Mouse (Mus musculus) MEL (cell line): Measurements from ENCODE around the gene S100a6. TPM values are rescaled to one million over a fixed set of nuclear protein-coding genes. Genes with fewer than 3 reads are reported as not detected.
A peak's percentile ranks its signal among the peaks of the same experiment; 100 is the strongest.

Experiments
- DNase-seq: peaks from one replicate; pipeline ENCODE4 v3.0.0; 2011; ENCODE audit warnings: low read depth, low spot score
- H3K27ac ChIP-seq: 2 replicates; pipeline ENCODE4 v1.5.1; 2012; ENCODE audit warnings: low read depth, mild to moderate bottlenecking, control low read depth, low read length, moderate library complexity; ENCODE audit not compliant: control insufficient read depth
- H3K27me3 ChIP-seq, 2 experiments: fragments of 150-350 bp in 1 of 2; sonication (generic) in 1 of 2; 2 replicates each; pipeline ENCODE4 v1.6.1; 2012; ENCODE audit warnings: low read length in 2 of 2, mild to moderate bottlenecking in 2 of 2, improper control_type of control experiment in 1 of 2, moderate library complexity in 1 of 2; ENCODE audit not compliant: insufficient read depth in 2 of 2, control insufficient read depth in 1 of 2
- H3K36me3 ChIP-seq, 2 experiments: 2 replicates each; pipeline ENCODE4 v1.6.1; 2012 to 2014; ENCODE audit warnings: low read length in 2 of 2, improper control_type of control experiment in 1 of 2, inconsistent platforms in 1 of 2, mild to moderate bottlenecking in 1 of 2; ENCODE audit not compliant: insufficient read depth in 2 of 2, control insufficient read depth in 1 of 2
- H3K4me1 ChIP-seq, 2 experiments: fragments of 150-350 bp in 1 of 2; sonication (generic) in 1 of 2; 2 replicates each; pipeline ENCODE4 v1.6.1; 2012; ENCODE audit warnings: low read length in 2 of 2, improper control_type of control experiment in 1 of 2, mild to moderate bottlenecking in 1 of 2; ENCODE audit not compliant: insufficient read depth in 2 of 2, control insufficient read depth in 1 of 2
- H3K4me3 ChIP-seq, 2 experiments: fragments of 150-350 bp in 1 of 2; sonication (generic) in 1 of 2; 2 replicates each; pipeline ENCODE4 v1.5.1; 2012; ENCODE audit warnings: low read depth in 2 of 2, low read length in 2 of 2, mild to moderate bottlenecking in 2 of 2, moderate library complexity in 2 of 2, control low read depth in 1 of 2, improper control_type of control experiment in 1 of 2; ENCODE audit not compliant: control insufficient read depth in 1 of 2, insufficient read depth in 1 of 2
- H3K79me2 ChIP-seq: 2 replicates; pipeline ENCODE4 v1.6.1; 2012; ENCODE audit warnings: mild to moderate bottlenecking, low read length, moderate library complexity; ENCODE audit not compliant: control insufficient read depth, poor library complexity, insufficient read depth
- H3K9ac ChIP-seq: 2 replicates; pipeline ENCODE4 v1.6.1; 2012; ENCODE audit warnings: low read depth, mild to moderate bottlenecking, control low read depth, low read length, moderate library complexity; ENCODE audit not compliant: control insufficient read depth, poor library complexity, severe bottlenecking
- H3K9me3 ChIP-seq: fragments of 150-350 bp; sonication (generic); replicated peaks from 2 replicates; pipeline ENCODE4 v1.6.1; 2012; ENCODE audit warnings: mild to moderate bottlenecking, low read length, improper control_type of control experiment, moderate library complexity; ENCODE audit not compliant: insufficient read depth
- BHLHE40 ChIP-seq: IDR thresholded peaks from 2 replicates; pipeline ENCODE4 v1.6.1; 2012; ENCODE audit warnings: low read depth, mild to moderate bottlenecking, inconsistent platforms, low read length, improper control_type of control experiment, borderline replicate concordance
- CTCF ChIP-seq, 3 experiments: IDR thresholded peaks in 2 of 3; conservative IDR thresholded peaks in 1 of 3; 2 replicates each; pipeline ENCODE4 v1.5.1; 2011 to 2012; ENCODE audit warnings: low read length in 3 of 3, low read depth in 2 of 3, mild to moderate bottlenecking in 2 of 3, improper control_type of control experiment in 1 of 3, inconsistent platforms in 1 of 3, mixed read lengths in 1 of 3, moderate library complexity in 1 of 3; ENCODE audit not compliant: control insufficient read depth in 1 of 3, insufficient read depth in 1 of 3, poor library complexity in 1 of 3, severe bottlenecking in 1 of 3
- E2F4 ChIP-seq: IDR thresholded peaks from 2 replicates; pipeline ENCODE4 v1.6.1; 2011; ENCODE audit warnings: low read depth, low read length, improper control_type of control experiment, borderline replicate concordance
- MXI1 ChIP-seq: IDR thresholded peaks from 2 replicates; pipeline ENCODE4 v1.6.1; 2011; ENCODE audit warnings: mild to moderate bottlenecking, low read depth, low read length, improper control_type of control experiment
- MYB ChIP-seq: IDR thresholded peaks from 2 replicates; pipeline ENCODE4 v1.6.1; 2011; ENCODE audit warnings: mild to moderate bottlenecking, low read depth, low read length, improper control_type of control experiment
- NELFE ChIP-seq: IDR thresholded peaks from 2 replicates; pipeline ENCODE4 v1.6.1; 2011; ENCODE audit warnings: low read depth, low read length, improper control_type of control experiment
- NRF1 ChIP-seq: IDR thresholded peaks from 2 replicates; pipeline ENCODE4 v1.6.1; 2014; ENCODE audit warnings: low read depth, mild to moderate bottlenecking, inconsistent platforms, low read length, improper control_type of control experiment, moderate library complexity; ENCODE audit not compliant: poor library complexity, insufficient read depth, severe bottlenecking
- POLR2AphosphoS2 ChIP-seq: IDR thresholded peaks from 2 replicates; pipeline ENCODE4 v1.6.1; 2011; ENCODE audit warnings: low read length, improper control_type of control experiment
- RAD21 ChIP-seq: IDR thresholded peaks from 2 replicates; pipeline ENCODE4 v1.6.1; 2011; ENCODE audit warnings: mild to moderate bottlenecking, low read depth, low read length, improper control_type of control experiment
- RCOR1 ChIP-seq: IDR thresholded peaks from 2 replicates; pipeline ENCODE4 v1.6.1; 2012; ENCODE audit warnings: low read depth, mild to moderate bottlenecking, inconsistent platforms, low read length, improper control_type of control experiment
- SIN3A ChIP-seq: IDR thresholded peaks from 2 replicates; pipeline ENCODE4 v1.6.1; 2012; ENCODE audit warnings: low read length, improper control_type of control experiment, inconsistent platforms
- SMC3 ChIP-seq: IDR thresholded peaks from 2 replicates; pipeline ENCODE4 v1.6.1; 2011; ENCODE audit warnings: low read depth, low read length, improper control_type of control experiment
- TBP ChIP-seq: IDR thresholded peaks from 2 replicates; pipeline ENCODE4 v1.8.0; 2011; ENCODE audit warnings: low read depth, low read length, improper control_type of control experiment
- TCF12 ChIP-seq: IDR thresholded peaks from 2 replicates; pipeline ENCODE4 v1.6.1; 2014; ENCODE audit warnings: low read depth, mild to moderate bottlenecking, inconsistent platforms, low read length, improper control_type of control experiment, moderate library complexity
- USF1 ChIP-seq: IDR thresholded peaks from 2 replicates; pipeline ENCODE4 v1.6.1; 2014; ENCODE audit warnings: low read depth, mild to moderate bottlenecking, inconsistent platforms, low read length, improper control_type of control experiment, moderate library complexity
- ZMIZ1 ChIP-seq: IDR thresholded peaks from 2 replicates; pipeline ENCODE4 v1.6.1; 2012; ENCODE audit warnings: low read depth, mild to moderate bottlenecking, inconsistent platforms, low read length, improper control_type of control experiment, moderate library complexity
- polyA plus RNA-seq, 2 experiments: library from polyadenylated mRNA; stranded (reverse) in 1 of 2; unstranded in 1 of 2; fragments of >175 nt in 1 of 2; fragments of >200 nt in 1 of 2; gene quantifications; 2 replicates each; pipeline versions ENCODE4 v1.2.1 to v1.2.4; 2012; ENCODE audit warnings: low replicate concordance in 2 of 2, low read depth in 1 of 2; ENCODE audit not compliant: insufficient read length in 2 of 2, insufficient read depth in 1 of 2, missing spikeins in 1 of 2
- total RNA-seq: library from RNA; depleted of rRNA; stranded (reverse); fragments of 300-350 nt; gene quantifications from 2 replicates; pipeline ENCODE4 v1.2.3, GENCODE M21; 2012; rRNA removed

The S100a6 gene
- 0.85 and 2.1 TPM in 2 replicates for total RNA-seq
- 1 to 10 TPM in 1 of 2 experiments, not detected in 1; 4.7 TPM for polyA plus RNA-seq

DNA sequence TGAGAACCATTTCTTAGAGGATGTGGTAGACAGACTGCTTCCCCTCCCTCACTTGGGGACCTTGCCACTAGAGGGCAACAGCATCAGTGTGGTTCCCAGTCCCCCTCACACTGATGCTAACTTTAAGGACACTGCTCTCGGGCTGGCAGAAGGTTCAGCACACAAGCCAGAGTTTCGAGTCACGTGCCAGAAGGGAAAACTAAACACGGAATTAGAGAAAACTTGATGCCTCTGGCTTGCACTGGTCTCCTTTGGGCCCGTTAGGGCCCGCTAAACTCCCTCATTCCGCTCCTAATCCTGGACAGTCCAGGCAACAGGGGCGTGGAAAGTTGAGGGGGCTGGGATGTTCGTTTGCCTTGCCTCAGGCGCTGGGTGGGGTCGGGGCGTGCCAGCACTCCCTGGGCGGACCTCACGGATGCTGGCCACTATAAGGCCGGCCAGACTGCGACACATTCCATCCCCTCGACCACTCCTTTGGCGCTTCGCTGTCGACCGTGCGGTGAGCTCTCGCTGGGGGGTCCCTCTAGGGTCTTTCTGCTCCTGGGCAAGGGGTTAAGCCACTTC, at the start of gene S100a6:
S100a6 (plus strand) TSS at position 155 of the 564 bp plus-strand sequence.
- no peaks in the 10 kb centered on the region for H3K79me2 ChIP-seq
- peak; percentile 87 for DNase-seq
- H3K9ac ChIP-seq, result 0 out of 2 replicates have a peak within 1 kb of the TSS, but pooled peaks have one; percentile 4
- H3K36me3 ChIP-seq, result peaks cover 0 to 15% of the 10 kb centered on the region in 2 experiments; a peak in 2 of 4 replicates
- no peaks in the 10 kb centered on the region for H3K27me3 ChIP-seq
- H3K9me3 ChIP-seq, result no peaks in the 10 kb centered on the region
- no peak within 1 kb of the TSS for H3K27ac ChIP-seq
- peak within 1 kb of the TSS; percentile 2 to 21; a peak in 3 of 4 replicates for H3K4me3 ChIP-seq
- H3K4me1 ChIP-seq, result peaks cover 0 to 27% of the 10 kb centered on the region in 2 experiments; a peak in 2 of 4 replicates
- TF ChIP-seq CTCF (IDR thresholded peaks at IDR 0.05 in 2 of 3, conservative IDR thresholded peaks at IDR 0.05 in 1 of 3; ENCODE audit: control insufficient read depth in 1 of 3, insufficient read depth in 1 of 3, low read depth in 2 of 3, low read length in 3 of 3, poor library complexity in 1 of 3, severe bottlenecking in 1 of 3) (peak; percentile 82 to 94 (median 84)), USF1 (peak; percentile 85), BHLHE40 (peak; percentile 82; the same call in 1 of the 2 replicates), RAD21 (peak; percentile 17), SMC3 (peak; percentile 45), TCF12 (no peak)

- peaks cover 18 to 30% of the 10 kb centered on the region in 2 experiments for H3K27me3 ChIP-seq
- no peak overlapping the region for H3K4me3 ChIP-seq
- no peaks in the 10 kb centered on the region for H3K9me3 ChIP-seq
- no peak for DNase-seq
- H3K36me3 ChIP-seq, result no peaks in the 10 kb centered on the region
- no peaks in the 10 kb centered on the region for H3K4me1 ChIP-seq
- H3K79me2 ChIP-seq, result no peaks in the 10 kb centered on the region
- no peak overlapping the region for H3K27ac ChIP-seq
- TF ChIP-seq RCOR1 (no peak), NRF1 (no peak), ZMIZ1 (no peak), POLR2AphosphoS2 (no peak), RAD21 (no peak), SMC3 (no peak), CTCF (IDR thresholded peaks at IDR 0.05 in 2 of 3, conservative IDR thresholded peaks at IDR 0.05 in 1 of 3; ENCODE audit: control insufficient read depth in 1 of 3, insufficient read depth in 1 of 3, low read depth in 2 of 3, low read length in 3 of 3, poor library complexity in 1 of 3, severe bottlenecking in 1 of 3) (no peak), NELFE (no peak), SIN3A (no peak), MXI1 (no peak), TBP (no peak), MYB (no peak), E2F4 (no peak)
- H3K9ac ChIP-seq, result no peak overlapping the region
Observed at GRCm38 (mm10) chr3:90574691-90575090, 38.0 kb upstream of the S100a6 start.
